Mouse (Mus musculus): ENCODE measurements at regions not wholly inside any gene's neighbourhood (a gene's known extent, or its start where the extent isn't known, plus 50 kb on each side); places are given as distances from the start of the nearest gene placed in this dataset.

DNA sequence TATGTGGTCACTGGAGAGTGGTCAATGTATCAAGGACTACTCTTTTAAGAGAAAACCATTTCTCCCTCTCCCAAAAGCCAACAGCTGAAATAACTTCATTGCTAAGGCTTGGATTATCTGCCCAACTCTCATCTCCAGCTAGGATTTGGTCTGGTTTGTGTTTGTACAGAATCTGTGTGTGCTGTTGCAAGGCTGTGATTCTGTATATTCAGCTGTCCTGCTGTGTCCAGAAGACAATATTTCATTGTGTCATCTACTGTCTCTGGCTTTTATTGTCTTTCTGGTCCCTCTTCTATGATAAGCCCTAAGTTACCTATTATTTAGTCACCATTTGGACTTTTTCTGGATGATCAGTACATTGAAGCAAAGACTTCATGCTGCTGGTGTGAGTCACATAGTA lies 110.9 kb downstream of the Cenpc1 start:
- no peak for DNase-seq (ENCODE audit: low spot score in 2 of 2)

DNA sequence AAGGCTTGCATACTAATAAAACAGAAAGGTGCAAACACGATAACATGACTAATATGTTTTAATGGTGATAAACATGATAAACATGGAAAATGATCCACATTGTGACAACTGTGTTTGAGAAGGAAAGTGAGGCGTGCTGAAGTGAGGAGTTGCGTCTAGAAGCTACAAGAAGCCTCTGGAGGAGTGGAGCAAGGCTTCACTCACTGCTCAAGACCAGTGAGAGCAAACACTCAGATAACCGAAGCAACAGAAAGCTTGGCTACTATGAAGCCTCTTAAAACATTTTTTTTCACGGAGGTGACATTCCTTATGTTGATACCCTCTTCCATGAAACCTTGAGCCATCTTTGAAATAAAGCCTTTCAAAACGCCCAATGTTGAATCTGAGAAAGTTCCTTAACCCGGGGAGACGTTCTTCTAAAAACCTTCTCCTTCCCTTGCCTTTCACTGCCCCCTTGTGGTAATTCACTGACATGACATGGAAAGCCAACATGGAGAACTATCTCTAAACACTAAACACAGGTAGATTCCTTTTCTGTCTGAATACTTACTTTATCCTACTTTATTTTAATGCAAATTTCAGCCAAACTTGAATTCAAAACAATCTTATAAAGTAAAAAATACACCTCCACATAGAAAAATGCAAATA lies 128.6 kb downstream of the Cenpc1 start:
- DNase-seq (ENCODE audit: low spot score in 2 of 2), result peak in 1 of 2 experiments; percentile 8

GRCm38 (mm10) chr5:85918288-85918687 lies 147.1 kb downstream of the Cenpc1 start:
- DNase-seq (ENCODE audit: low spot score in 2 of 2), result no peak

- DNase-seq (ENCODE audit: low spot score in 2 of 2), result no peak
Measured at GRCm38 (mm10) chr5:85915000-85915399, 150.4 kb downstream of the Cenpc1 start.

DNA sequence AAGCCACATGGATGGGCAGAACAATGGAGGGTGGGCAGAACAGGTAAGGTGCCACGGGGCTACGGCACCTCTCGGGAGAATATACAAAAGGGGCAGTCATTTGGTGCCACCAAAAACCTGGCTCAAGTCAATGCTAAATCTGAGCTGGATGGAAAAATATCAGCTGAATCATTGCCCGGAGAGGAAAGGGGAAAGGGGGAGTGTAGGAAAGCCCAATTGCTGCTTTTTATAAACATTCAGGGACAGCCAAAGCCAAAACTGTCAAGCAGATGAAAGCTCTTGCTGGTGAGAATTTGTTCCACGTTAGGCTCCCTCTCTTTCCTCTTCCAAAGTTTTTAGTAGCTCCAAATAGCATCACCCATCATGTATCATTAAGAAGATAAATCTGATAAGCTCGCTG lies 168.9 kb downstream of the Cenpc1 start:
- no peak for DNase-seq (ENCODE audit: low spot score in 2 of 2)

- DNase-seq (ENCODE audit: low spot score in 2 of 2), result no peak
Measured at GRCm38 (mm10) chr5:85895814-85896213, 169.6 kb downstream of the Cenpc1 start.

DNA sequence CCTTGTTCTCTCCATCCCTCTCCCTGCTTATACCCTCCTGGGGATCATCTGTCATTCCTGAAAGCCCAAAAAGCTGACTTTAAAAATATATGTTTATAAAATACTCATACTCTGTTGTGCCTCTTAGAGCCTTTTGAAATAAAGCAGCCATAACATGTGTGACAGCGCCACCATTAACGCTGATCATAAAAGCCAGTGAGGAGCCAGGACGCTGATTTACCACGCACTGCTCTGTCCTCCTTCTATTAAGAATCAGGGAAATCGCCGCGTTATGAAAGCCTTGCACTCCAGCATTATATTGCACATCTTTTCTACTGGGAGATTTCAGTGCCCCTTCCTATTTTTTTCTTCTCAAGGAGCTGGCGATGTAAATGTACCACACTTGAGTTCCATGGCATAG lies 195.1 kb downstream of the Cenpc1 start:
- DNase-seq (ENCODE audit: low spot score in 2 of 2), result no peak

DNA sequence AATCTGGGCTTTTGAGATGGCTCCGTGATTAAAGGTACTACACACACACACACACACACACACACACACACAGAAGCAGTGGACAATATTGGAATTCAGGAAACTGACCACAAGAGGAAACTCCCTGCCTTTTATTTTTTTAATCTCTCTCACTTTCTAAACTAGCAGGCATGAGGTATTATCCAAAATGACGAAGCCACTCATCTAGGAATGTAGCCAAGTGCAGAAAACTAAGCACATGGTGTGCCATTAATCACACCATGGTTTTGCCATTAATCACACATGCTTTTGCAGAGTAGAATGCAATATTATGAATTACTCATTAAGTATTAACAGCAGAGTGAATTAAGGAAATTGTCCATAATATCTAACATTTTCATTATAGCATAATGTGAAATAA lies 232.8 kb downstream of the Cenpc1 start:
- no peak for DNase-seq (ENCODE audit: low spot score in 2 of 2)

DNA sequence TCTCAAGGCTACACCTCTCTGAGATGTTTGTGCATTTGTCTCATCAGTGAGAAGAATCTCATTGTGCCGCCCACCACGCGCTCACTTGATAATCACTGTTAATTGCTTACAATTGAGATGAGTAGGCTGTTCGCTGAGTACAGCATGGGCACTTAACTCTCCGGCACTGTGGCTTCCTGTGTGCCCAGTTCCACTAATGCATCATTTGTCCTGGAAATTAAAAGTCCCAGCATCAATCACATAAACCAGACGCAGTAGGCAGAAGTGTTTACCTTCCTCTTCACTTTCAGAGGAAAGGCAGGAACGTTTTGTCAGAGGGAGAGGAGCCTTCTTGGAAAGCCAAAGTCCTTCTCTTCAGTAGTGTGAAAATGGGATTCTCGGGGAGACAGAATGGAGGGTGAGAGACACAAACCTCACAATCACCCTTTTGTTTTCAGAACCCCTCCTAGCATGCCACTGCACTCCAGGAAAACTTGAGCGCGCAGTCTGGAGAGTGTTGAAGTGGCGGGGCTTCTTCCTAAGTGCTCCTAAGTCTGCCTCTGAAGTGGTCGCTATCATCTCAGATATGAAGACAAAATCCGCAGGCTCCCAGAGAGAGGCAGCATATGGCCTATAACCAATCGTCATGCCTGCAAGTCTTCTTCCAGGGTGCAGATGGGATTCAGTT lies 269.7 kb downstream of the Cenpc1 start:
- DNase-seq (ENCODE audit: low spot score in 2 of 2), result no peak

- no peak for DNase-seq (ENCODE audit: low spot score in 2 of 2)
Measured at GRCm38 (mm10) chr5:85793148-85793547, 272.2 kb downstream of the Cenpc1 start.

DNA sequence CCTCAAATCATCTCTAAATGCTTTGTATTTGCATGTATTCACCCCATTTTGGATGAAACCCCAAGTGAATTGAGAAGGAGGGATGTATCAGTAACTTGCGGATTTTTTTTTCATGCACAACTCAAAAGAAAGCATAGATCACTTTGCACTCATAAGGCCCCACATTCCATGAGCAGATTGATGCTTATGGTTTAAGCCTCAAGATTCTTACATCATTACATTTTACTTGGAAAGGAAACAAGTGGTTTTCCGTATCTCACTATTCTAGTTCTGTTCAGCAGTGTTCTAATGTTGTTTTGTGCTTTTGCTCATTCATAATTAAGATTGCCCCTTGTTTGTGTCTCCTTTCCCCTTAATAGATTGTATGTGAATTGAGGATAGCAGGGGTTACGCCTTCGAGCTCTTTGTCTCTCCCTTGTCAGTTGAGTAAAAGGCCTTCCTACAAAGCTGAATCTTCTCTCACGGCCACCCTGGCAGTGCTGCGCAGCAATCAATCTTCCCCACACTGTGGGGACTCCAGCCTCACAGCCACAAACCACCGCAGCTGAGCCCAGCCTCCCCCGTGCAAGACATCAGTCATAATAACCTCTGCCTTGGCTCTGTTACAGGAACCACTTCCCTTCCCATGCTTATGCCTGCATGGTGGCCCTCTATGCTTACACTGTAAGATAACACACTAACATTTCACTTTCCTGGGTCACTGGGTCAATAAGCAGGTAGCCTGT lies 284.5 kb downstream of the Cenpc1 start:
- no peak for DNase-seq (ENCODE audit: low spot score in 2 of 2)

DNA sequence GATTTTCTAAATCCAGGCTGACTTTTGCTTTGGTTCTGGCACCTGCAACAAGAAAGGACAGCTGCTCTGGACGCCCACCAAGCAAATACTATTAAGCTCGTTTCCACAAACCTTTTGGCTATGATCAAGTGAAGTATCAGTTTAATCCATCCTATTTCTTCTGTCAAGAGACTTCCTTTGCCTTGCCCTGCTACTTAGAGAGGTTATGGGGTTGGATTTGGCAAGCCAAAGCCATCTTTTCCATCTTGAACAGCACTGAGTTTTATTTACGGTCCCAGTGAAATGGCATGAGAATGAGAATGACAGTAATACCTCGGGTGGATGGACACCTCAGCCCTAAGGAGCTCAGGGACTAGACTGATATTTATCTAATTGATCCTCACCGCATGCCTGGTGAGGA lies 285.4 kb downstream of the Cenpc1 start:
- no peak for DNase-seq (ENCODE audit: low spot score in 2 of 2)

- no peak for DNase-seq (ENCODE audit: low spot score in 2 of 2)
Measured at GRCm38 (mm10) chr5:85779205-85779604, 286.2 kb downstream of the Cenpc1 start.

- no peak for DNase-seq (ENCODE audit: low spot score in 2 of 2)
Measured at GRCm38 (mm10) chr5:85772660-85773059, 292.7 kb downstream of the Cenpc1 start.

DNA sequence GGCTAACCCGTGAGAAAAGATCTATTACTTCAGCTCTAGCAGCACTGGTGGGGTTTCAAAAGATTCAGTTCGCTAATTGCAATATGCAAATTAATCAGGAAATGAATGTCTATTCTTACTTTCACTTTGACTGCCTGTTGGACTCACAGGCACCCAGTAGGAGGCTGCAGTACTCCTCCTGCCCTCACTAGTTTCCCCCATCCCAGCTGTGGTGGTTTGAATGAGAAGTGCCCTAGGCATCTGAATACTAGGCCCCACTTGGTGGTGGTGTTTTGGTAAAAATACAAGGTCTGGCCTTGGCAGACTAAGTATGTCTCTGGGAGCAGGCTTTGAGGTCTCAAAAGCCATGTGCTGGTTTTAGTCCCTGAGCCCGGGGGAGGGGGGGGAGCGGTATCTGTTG lies 293.3 kb downstream of the Cenpc1 start:
- DNase-seq (ENCODE audit: low spot score in 2 of 2), result no peak

GRCm38 (mm10) chr5:85767157-85767556 lies 298.2 kb downstream of the Cenpc1 start:
- DNase-seq (ENCODE audit: low spot score in 2 of 2), result no peak

DNA sequence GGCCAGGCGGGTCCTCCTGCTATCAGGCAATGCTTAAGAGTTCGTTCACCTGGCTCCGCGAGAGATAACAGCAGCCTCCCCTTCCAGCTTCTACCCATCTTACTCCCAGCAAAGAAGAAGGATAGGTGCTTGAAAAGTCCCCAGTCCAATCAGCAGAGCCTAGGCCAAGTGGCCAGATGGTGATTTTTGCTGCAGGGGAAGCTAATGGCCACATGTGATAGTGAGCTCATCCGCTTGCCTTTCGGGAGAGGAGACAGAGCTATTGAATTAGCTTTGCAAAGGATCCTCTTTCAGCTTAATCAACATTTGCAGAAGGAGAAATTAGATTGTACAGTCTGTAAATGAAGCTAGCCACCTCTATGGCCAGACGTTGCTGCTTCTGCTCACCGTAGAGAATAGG lies 308.7 kb downstream of the Cenpc1 start:
- no peak for DNase-seq (ENCODE audit: low spot score in 2 of 2)

- no peak for DNase-seq (ENCODE audit: low spot score in 2 of 2)
Measured at GRCm38 (mm10) chr5:85754227-85754626, 311.2 kb downstream of the Cenpc1 start.

- no peak for DNase-seq (ENCODE audit: low spot score in 2 of 2)
Measured at GRCm38 (mm10) chr5:85753109-85753508, 312.3 kb downstream of the Cenpc1 start.

DNA sequence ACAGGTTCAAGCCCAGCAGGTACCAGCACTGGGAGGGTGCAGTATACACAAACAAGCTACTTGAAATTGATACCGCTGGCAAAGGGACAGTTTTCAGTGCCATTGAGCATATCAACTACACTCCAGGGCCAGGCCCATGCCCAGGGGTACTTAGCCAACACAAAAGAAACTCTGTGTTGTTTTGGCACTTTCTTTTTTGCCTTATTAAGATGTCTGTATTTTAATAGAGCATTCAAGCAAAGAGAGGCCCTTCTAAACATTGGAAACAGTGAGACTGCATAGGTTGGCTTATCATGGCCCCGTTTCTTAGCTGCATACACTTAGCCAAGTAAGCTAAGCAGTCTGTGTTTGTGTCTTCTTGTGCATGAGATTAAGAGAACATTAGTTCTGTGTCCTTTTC lies 313.7 kb downstream of the Cenpc1 start:
- no peak for DNase-seq (ENCODE audit: low spot score in 2 of 2)

GRCm38 (mm10) chr5:85750893-85751292 lies 314.5 kb downstream of the Cenpc1 start:
- DNase-seq (ENCODE audit: low spot score in 2 of 2), result no peak

DNA sequence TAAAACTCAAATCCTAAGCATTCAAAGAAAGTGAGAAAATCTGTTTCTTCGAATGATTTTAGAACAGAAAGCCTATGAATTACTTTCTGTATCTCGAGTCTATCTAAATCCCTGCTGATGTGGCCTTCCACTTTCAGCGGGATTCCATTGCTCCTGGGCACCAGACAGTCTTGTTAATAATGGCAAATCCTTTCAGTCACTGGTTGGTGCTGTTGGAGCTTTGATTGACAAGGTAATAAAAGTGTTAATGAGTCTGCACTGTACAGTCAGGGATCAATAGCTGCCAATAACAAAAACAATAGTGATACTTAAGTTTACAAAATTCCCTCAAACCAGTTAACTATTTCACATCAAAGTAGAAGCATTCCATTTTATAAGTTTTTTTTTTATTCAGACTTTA lies 335.8 kb downstream of the Cenpc1 start:
- no peak for DNase-seq (ENCODE audit: low spot score in 2 of 2)

DNA sequence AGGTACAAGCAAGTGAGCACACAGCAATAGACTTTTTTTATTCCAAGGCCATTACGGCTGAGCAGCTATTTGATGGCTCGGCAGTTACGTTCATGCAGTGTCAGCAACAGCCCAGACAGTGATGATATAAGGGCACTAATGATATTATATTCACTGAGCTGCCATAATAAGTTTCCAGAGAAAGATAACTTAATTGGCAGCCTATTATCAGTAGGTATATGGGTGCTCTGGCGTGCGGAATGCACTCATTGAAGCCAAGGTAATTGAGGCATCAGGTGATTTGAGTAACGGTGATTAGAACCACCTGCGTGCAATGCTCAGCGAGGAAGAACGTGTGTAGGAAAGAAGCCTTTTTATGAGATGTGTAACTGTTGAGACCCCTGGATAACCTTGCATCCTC lies 358.0 kb downstream of the Cenpc1 start:
- no peak for DNase-seq (ENCODE audit: low spot score in 2 of 2)

Measured in adrenal gland, postnatal 4 days (tissue).